In the genomic region with DNA sequence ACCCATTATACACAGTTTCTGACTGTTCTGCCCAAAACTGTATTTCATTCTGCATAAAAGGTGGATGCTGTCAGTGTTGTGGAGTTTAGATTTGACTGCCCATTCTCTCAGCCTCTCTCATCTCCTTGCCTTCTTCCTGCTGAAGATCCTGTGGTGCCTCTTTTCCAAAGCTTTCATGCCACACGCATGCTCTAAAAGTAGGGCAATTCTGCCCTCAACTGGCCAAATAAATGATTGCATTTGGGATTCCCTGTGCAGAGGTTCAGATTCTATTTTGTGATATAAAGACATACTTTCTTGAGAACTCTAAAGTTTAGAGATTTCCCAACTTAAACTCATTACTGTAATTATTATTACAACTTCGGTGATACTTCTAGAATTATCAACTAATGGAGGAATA, we compare ENCODE assay signal across 9 mouse cellular contexts.
DNase-seq lines count a peak whose midpoint lies in the region; ATAC-seq and TF ChIP-seq lines count a peak whose summit lies in the region.
"Had no signal": no experiment of that assay in that cellular context is flagged by ENCODE, and none has a peak within 500 bp of the region (broad histone marks: within the 10 kb centered on the region; RNA-seq: fewer than 3 reads in every experiment).

No protein-coding gene starts in this region.

- no peak for TF ChIP-seq POLR2A in thymus, adult 2 months (IDR thresholded peaks at IDR 0.05; ENCODE audit: control insufficient read depth, extremely low read depth, insufficient read depth, low read length, poor library complexity)

- DNase-seq in heart, postnatal 4 days: peak; percentile 42
- DNase-seq in heart, adult 9 months (ENCODE audit: low spot score in 2 of 2): no peak
- DNase-seq in ZHBTc4 (ENCODE audit: low read depth, low spot score): peak; percentile 46
- DNase-seq in embryonic facial prominence, embryonic 10.5 days (ENCODE audit: low spot score): peak; percentile 44
- DNase-seq in kidney, postnatal 0 days (ENCODE audit: low spot score): peak; percentile 71
- peak; percentile 84 for DNase-seq in right cerebral cortex, adult 2 months (ENCODE audit: low spot score in 2 of 2)
- DNase-seq in thymus, adult 2 months: no peak

- no peak for ATAC-seq in kidney, postnatal 0 days (replicated peaks; ENCODE audit: low FRiP score, low read depth)
- 0 out of 2 replicates have a peak, but pooled peaks have one; percentile 40 for ATAC-seq in limb, embryonic 13.5 days (ENCODE audit: low FRiP score, low read depth)

- H3K9me3 ChIP-seq in embryonic facial prominence, embryonic 10.5 days: no peaks in the 10 kb centered on the region
- no peaks in the 10 kb centered on the region for H3K9me3 ChIP-seq in kidney, postnatal 0 days (replicated peaks; ENCODE audit: low read length)
- no peaks in the 10 kb centered on the region for H3K9me3 ChIP-seq in limb, embryonic 13.5 days
- H3K9me3 ChIP-seq: hindbrain, embryonic 15.5 days had no signal

- H3K4me3 ChIP-seq in embryonic facial prominence, embryonic 10.5 days: no peak overlapping the region
- no peak overlapping the region for H3K4me3 ChIP-seq in kidney, postnatal 0 days (replicated peaks; ENCODE audit: low read depth, low read length)
- no peak overlapping the region for H3K4me3 ChIP-seq in limb, embryonic 13.5 days
- H3K4me3 ChIP-seq in thymus, adult 2 months (ENCODE audit: control insufficient read depth, insufficient read depth, low read length): no peak overlapping the region
- H3K4me3 ChIP-seq: hindbrain, embryonic 15.5 days had no signal

- no peaks in the 10 kb centered on the region for H3K27me3 ChIP-seq in embryonic facial prominence, embryonic 10.5 days (replicated peaks; ENCODE audit: low read depth, poor library complexity, severe bottlenecking)
- no peaks in the 10 kb centered on the region for H3K27me3 ChIP-seq in kidney, postnatal 0 days (ENCODE audit: insufficient read depth, low read length)
- no peaks in the 10 kb centered on the region for H3K27me3 ChIP-seq in limb, embryonic 13.5 days
- H3K27me3 ChIP-seq in thymus, adult 2 months (ENCODE audit: control insufficient read depth, insufficient read depth, low read length): no peaks in the 10 kb centered on the region
- H3K27me3 ChIP-seq: hindbrain, embryonic 15.5 days had no signal

- peak; percentile 74 for TF ChIP-seq CTCF in kidney, postnatal 0 days (IDR thresholded peaks at IDR 0.05; ENCODE audit: low read depth)
- no peak for TF ChIP-seq CTCF in thymus, adult 2 months (IDR thresholded peaks at IDR 0.05; ENCODE audit: borderline replicate concordance, control insufficient read depth, extremely low read depth, insufficient read depth, low read length, poor library complexity)

- no peaks in the 10 kb centered on the region for H3K4me1 ChIP-seq in embryonic facial prominence, embryonic 10.5 days
- H3K4me1 ChIP-seq in kidney, postnatal 0 days (replicated peaks; ENCODE audit: insufficient read depth, low read length): no peaks in the 10 kb centered on the region
- no peaks in the 10 kb centered on the region for H3K4me1 ChIP-seq in limb, embryonic 13.5 days
- H3K4me1 ChIP-seq in thymus, adult 2 months (replicated peaks; ENCODE audit: control insufficient read depth, insufficient read depth, low read length): no peaks in the 10 kb centered on the region
- H3K4me1 ChIP-seq: hindbrain, embryonic 15.5 days had no signal

- H3K9ac ChIP-seq in kidney, postnatal 0 days (ENCODE audit: low read depth, low read length): no peak overlapping the region
- H3K9ac ChIP-seq in limb, embryonic 13.5 days: no peak overlapping the region
- H3K9ac ChIP-seq: hindbrain, embryonic 15.5 days had no signal

- H3K4me2 ChIP-seq in kidney, postnatal 0 days (ENCODE audit: low read length): no peak overlapping the region
- H3K4me2 ChIP-seq in limb, embryonic 13.5 days (replicated peaks): no peak overlapping the region
- H3K4me2 ChIP-seq: hindbrain, embryonic 15.5 days had no signal

- no peak overlapping the region for H3K27ac ChIP-seq in embryonic facial prominence, embryonic 10.5 days (replicated peaks)
- no peak overlapping the region for H3K27ac ChIP-seq in kidney, postnatal 0 days
- H3K27ac ChIP-seq in limb, embryonic 13.5 days: no peak overlapping the region
- H3K27ac ChIP-seq in thymus, adult 2 months (ENCODE audit: control insufficient read depth, insufficient read depth, low read length): no peak overlapping the region
- H3K27ac ChIP-seq: hindbrain, embryonic 15.5 days had no signal

- no peaks in the 10 kb centered on the region for H3K36me3 ChIP-seq in embryonic facial prominence, embryonic 10.5 days (replicated peaks)
- no peaks in the 10 kb centered on the region for H3K36me3 ChIP-seq in kidney, postnatal 0 days (ENCODE audit: insufficient read depth, low read length)
- no peaks in the 10 kb centered on the region for H3K36me3 ChIP-seq in limb, embryonic 13.5 days
- H3K36me3 ChIP-seq in thymus, adult 2 months (ENCODE audit: control insufficient read depth, insufficient read depth, low read length): no peaks in the 10 kb centered on the region
- H3K36me3 ChIP-seq: hindbrain, embryonic 15.5 days had no signal

- 10% methylated on average over 2 of the region's 2 CpGs for WGBS in embryonic facial prominence, embryonic 10.5 days
- 7% methylated on average over 2 of the region's 2 CpGs for WGBS in kidney, postnatal 0 days
- 12% methylated on average over 2 of the region's 2 CpGs for whole genome bisulfite sequencing in limb, embryonic 13.5 days
- WGBS in thymus, adult 2 months: 8% methylated on average over 2 of the region's 2 CpGs

Comparison
In these comparisons a context has a peak if more than half of its experiments do, and no peak if none do; other contexts are left out.
1. DNase-seq: peak in heart, postnatal 4 days (single experiment), ZHBTc4 (single experiment), embryonic facial prominence, embryonic 10.5 days (single experiment), kidney, postnatal 0 days (single experiment) and right cerebral cortex, adult 2 months (2 of 2); none in heart, adult 9 months (0 of 2) and thymus, adult 2 months (single experiment).